8 mouse cellular contexts compared by ENCODE assay signal in genomic region chr2:155073347-155073746, GRCm38 (mm10). TPM values are rescaled to one million over a fixed set of nuclear protein-coding genes. Genes with fewer than 3 reads are reported as not detected.
DNase-seq lines count a peak whose midpoint lies in the region; ATAC-seq lines count a peak whose summit lies in the region.

No protein-coding gene starts in this region.

- H3K9me3 ChIP-seq in kidney, embryonic 16.5 days (ENCODE audit: low read length): no peaks in the 10 kb centered on the region
- no peaks in the 10 kb centered on the region for H3K9me3 ChIP-seq in embryonic facial prominence, embryonic 12.5 days
- no peaks in the 10 kb centered on the region for H3K9me3 ChIP-seq in intestine, embryonic 14.5 days (ENCODE audit: control insufficient read depth, low read length)
- no peaks in the 10 kb centered on the region for H3K9me3 ChIP-seq in midbrain, embryonic 16.5 days (replicated peaks; ENCODE audit: control insufficient read depth, low read length, poor library complexity, severe bottlenecking)

- H3K4me2 ChIP-seq in kidney, embryonic 16.5 days (replicated peaks; ENCODE audit: low read depth, low read length): peak overlapping the region; percentile 76
- H3K4me2 ChIP-seq in embryonic facial prominence, embryonic 12.5 days (replicated peaks): peak overlapping the region; percentile 70
- peak overlapping the region; percentile 79 for H3K4me2 ChIP-seq in intestine, embryonic 14.5 days (ENCODE audit: low read length)
- H3K4me2 ChIP-seq in midbrain, embryonic 16.5 days (ENCODE audit: low read length): peak overlapping the region; percentile 85

- ATAC-seq in kidney, embryonic 16.5 days (ENCODE audit: low FRiP score, low TSS enrichment): no peak
- no peak for ATAC-seq in embryonic facial prominence, embryonic 12.5 days (ENCODE audit: insufficient number of reproducible peaks, insufficient read depth, low FRiP score, low TSS enrichment)
- no peak for ATAC-seq in intestine, embryonic 14.5 days (replicated peaks; ENCODE audit: low FRiP score, low TSS enrichment, low read depth)
- ATAC-seq in midbrain, embryonic 16.5 days: no peak

- H3K27me3 ChIP-seq in kidney, embryonic 16.5 days (ENCODE audit: insufficient read depth, low read length): no peaks in the 10 kb centered on the region
- no peaks in the 10 kb centered on the region for H3K27me3 ChIP-seq in embryonic facial prominence, embryonic 12.5 days
- no peaks in the 10 kb centered on the region for H3K27me3 ChIP-seq in intestine, embryonic 14.5 days (replicated peaks; ENCODE audit: control insufficient read depth, insufficient read depth, low read length)
- H3K27me3 ChIP-seq in midbrain, embryonic 16.5 days (ENCODE audit: control insufficient read depth, insufficient read depth, low read depth, low read length): no peaks in the 10 kb centered on the region

- DNase-seq in kidney, adult 9 months: no peak
- DNase-seq in intestine, embryonic 14.5 days (ENCODE audit: low spot score): no peak
- DNase-seq in thymus, postnatal 0 days (ENCODE audit: low spot score): no peak
- no peak for DNase-seq in urinary bladder, postnatal 10 days (ENCODE audit: low spot score)
- no peak for DNase-seq in kidney, postnatal 4 days

- WGBS in kidney, embryonic 16.5 days: 15% methylated on average over 3 of the region's 3 CpGs
- WGBS in embryonic facial prominence, embryonic 12.5 days: 27% methylated on average over 3 of the region's 3 CpGs
- 19% methylated on average over 3 of the region's 3 CpGs for WGBS in intestine, embryonic 14.5 days
- 7% methylated on average over 3 of the region's 3 CpGs for WGBS in midbrain, embryonic 16.5 days

- H3K9ac ChIP-seq in kidney, embryonic 16.5 days (replicated peaks; ENCODE audit: low read length): peak overlapping the region; percentile 90
- peak overlapping the region; percentile 84 for H3K9ac ChIP-seq in embryonic facial prominence, embryonic 12.5 days
- peak overlapping the region; percentile 65 for H3K9ac ChIP-seq in intestine, embryonic 14.5 days (ENCODE audit: low read length)
- H3K9ac ChIP-seq in midbrain, embryonic 16.5 days (ENCODE audit: low read depth, low read length): peak overlapping the region; percentile 85

- H3K4me1 ChIP-seq in kidney, embryonic 16.5 days (ENCODE audit: insufficient read depth, low read length): peaks cover 19% of the 10 kb centered on the region
- peaks cover 16% of the 10 kb centered on the region; the same call in 1 of the 2 replicates for H3K4me1 ChIP-seq in embryonic facial prominence, embryonic 12.5 days
- H3K4me1 ChIP-seq in intestine, embryonic 14.5 days (replicated peaks; ENCODE audit: control insufficient read depth, insufficient read depth, low read length): peaks cover 11% of the 10 kb centered on the region
- H3K4me1 ChIP-seq in midbrain, embryonic 16.5 days (ENCODE audit: control insufficient read depth, insufficient read depth, low read length): peaks cover 23% of the 10 kb centered on the region

- peaks cover 1% of the 10 kb centered on the region; the same call in 1 of the 2 replicates for H3K36me3 ChIP-seq in kidney, embryonic 16.5 days (ENCODE audit: insufficient read depth, low read length)
- H3K36me3 ChIP-seq in embryonic facial prominence, embryonic 12.5 days: 0 out of 2 replicates have a peak, but pooled peaks cover 2% of the 10 kb centered on the region
- peaks cover 4% of the 10 kb centered on the region for H3K36me3 ChIP-seq in intestine, embryonic 14.5 days (ENCODE audit: control insufficient read depth, insufficient read depth, low read length)
- no peaks in the 10 kb centered on the region for H3K36me3 ChIP-seq in midbrain, embryonic 16.5 days (ENCODE audit: control insufficient read depth, insufficient read depth, low read length)

- H3K27ac ChIP-seq in kidney, embryonic 16.5 days (ENCODE audit: low read length): peak overlapping the region; percentile 83
- H3K27ac ChIP-seq in embryonic facial prominence, embryonic 12.5 days: no peak overlapping the region
- H3K27ac ChIP-seq in intestine, embryonic 14.5 days (ENCODE audit: low read depth): peak overlapping the region; percentile 83
- peak overlapping the region; percentile 89 for H3K27ac ChIP-seq in midbrain, embryonic 16.5 days (ENCODE audit: low read length)

- H3K4me3 ChIP-seq in kidney, embryonic 16.5 days (ENCODE audit: low read length): peak overlapping the region; percentile 78
- peak overlapping the region; percentile 74 for H3K4me3 ChIP-seq in embryonic facial prominence, embryonic 12.5 days
- H3K4me3 ChIP-seq in intestine, embryonic 14.5 days (ENCODE audit: low read depth, low read length): peak overlapping the region; percentile 47
- peak overlapping the region; percentile 66 for H3K4me3 ChIP-seq in midbrain, embryonic 16.5 days (ENCODE audit: low read depth, low read length)

RNA-seq across cellular contexts. Expression of gene Ahcy, which starts 0.9 kb away (rescaled TPM):
- polyA plus RNA-seq in kidney, embryonic 16.5 days (2015; fragmentation: Nextera tagmentation; extraction: Ambion mirVana): 79.2 and 82.7 TPM in 2 replicates
- 74.6 and 82.1 TPM in 2 replicates for polyA plus RNA-seq in embryonic facial prominence, embryonic 12.5 days (2016; fragmentation: Nextera tagmentation; extraction: Ambion mirVana)
- 136 and 137 TPM in 2 replicates for polyA plus RNA-seq in intestine, embryonic 14.5 days (2014; fragmentation: Nextera tagmentation; extraction: Ambion mirVana)
- 32.3 and 32.6 TPM in 2 replicates for polyA plus RNA-seq in midbrain, embryonic 16.5 days (2015; fragmentation: Nextera tagmentation; extraction: Ambion mirVana)
- polyA plus RNA-seq in thymus, postnatal 0 days (2015; fragmentation: Nextera tagmentation; extraction: Ambion mirVana): 50.9 and 53.8 TPM in 2 replicates

RNA-seq across cellular contexts. Expression of gene Gm14226, which starts 55.3 kb away (rescaled TPM):
- 1.9 and 2.1 TPM in 2 replicates for polyA plus RNA-seq in kidney, embryonic 16.5 days (2015; fragmentation: Nextera tagmentation; extraction: Ambion mirVana)
- polyA plus RNA-seq in embryonic facial prominence, embryonic 12.5 days (2016; fragmentation: Nextera tagmentation; extraction: Ambion mirVana): 4.9 and 6.0 TPM in 2 replicates
- 3.4 and 5.7 TPM in 2 replicates for polyA plus RNA-seq in intestine, embryonic 14.5 days (2014; fragmentation: Nextera tagmentation; extraction: Ambion mirVana)
- 0.09 and 0.16 TPM in 2 replicates for polyA plus RNA-seq in midbrain, embryonic 16.5 days (2015; fragmentation: Nextera tagmentation; extraction: Ambion mirVana)
- 0.05 TPM in 2 replicates for polyA plus RNA-seq in thymus, postnatal 0 days (2015; fragmentation: Nextera tagmentation; extraction: Ambion mirVana)

RNA-seq across cellular contexts. Expression of gene Itch, which starts 60.0 kb away (rescaled TPM):
- 55.2 and 64.6 TPM in 2 replicates for polyA plus RNA-seq in kidney, embryonic 16.5 days (2015; fragmentation: Nextera tagmentation; extraction: Ambion mirVana)
- 67.0 and 74.0 TPM in 2 replicates for polyA plus RNA-seq in embryonic facial prominence, embryonic 12.5 days (2016; fragmentation: Nextera tagmentation; extraction: Ambion mirVana)
- 44.2 and 56.1 TPM in 2 replicates for polyA plus RNA-seq in intestine, embryonic 14.5 days (2014; fragmentation: Nextera tagmentation; extraction: Ambion mirVana)
- 40.2 and 46.0 TPM in 2 replicates for polyA plus RNA-seq in midbrain, embryonic 16.5 days (2015; fragmentation: Nextera tagmentation; extraction: Ambion mirVana)
- polyA plus RNA-seq in thymus, postnatal 0 days (2015; fragmentation: Nextera tagmentation; extraction: Ambion mirVana): 30.8 and 36.7 TPM in 2 replicates
